Mouse (Mus musculus) limb, embryonic 13.5 days (tissue): ENCODE results near the gene Abhd6. TPM values are rescaled to one million over a fixed set of nuclear protein-coding genes. Genes with fewer than 3 reads are reported as not detected.
A peak's percentile ranks its signal among the peaks of the same experiment; 100 is the strongest.

ENCODE experiments used
- ATAC-seq: fragments of 200-750 bp; cut with Nextera tagmentation; 2 replicates; pipeline ENCODE4 v1.8.0; 2017; ENCODE audit warnings: low read depth, moderate number of reproducible peaks, moderate TSS enrichment; ENCODE audit not compliant: low FRiP score
- H3K27ac ChIP-seq: fragments of 300-500 bp; sonication (generic); 2 replicates; pipeline ENCODE4 v1.5.1; 2015; ENCODE audit warnings: inconsistent platforms, mild to moderate bottlenecking, moderate library complexity
- H3K27me3 ChIP-seq: fragments of 300-500 bp; sonication (generic); 2 replicates; pipeline ENCODE4 v1.6.1; 2015; ENCODE audit warnings: mild to moderate bottlenecking, inconsistent platforms
- H3K36me3 ChIP-seq: fragments of 300-500 bp; sonication (generic); 2 replicates; pipeline ENCODE4 v1.6.1; 2015; ENCODE audit warnings: inconsistent platforms, mild to moderate bottlenecking, moderate library complexity
- H3K4me1 ChIP-seq: fragments of 300-500 bp; sonication (generic); 2 replicates; pipeline ENCODE4 v1.6.1; 2015; ENCODE audit warnings: inconsistent platforms
- H3K4me2 ChIP-seq: fragments of 300-500 bp; sonication (generic); replicated peaks from 2 replicates; pipeline ENCODE4 v1.6.1; 2015; ENCODE audit warnings: inconsistent platforms, mild to moderate bottlenecking, moderate library complexity
- H3K4me3 ChIP-seq: fragments of 300-500 bp; sonication (generic); 2 replicates; pipeline ENCODE4 v1.5.1; 2015; ENCODE audit warnings: moderate library complexity, mild to moderate bottlenecking, inconsistent platforms
- H3K9ac ChIP-seq: fragments of 300-500 bp; sonication (generic); 2 replicates; pipeline ENCODE4 v1.6.1; 2015; ENCODE audit warnings: mild to moderate bottlenecking, inconsistent platforms
- H3K9me3 ChIP-seq: fragments of 300-500 bp; sonication (generic); 2 replicates; pipeline ENCODE4 v1.6.1; 2016; ENCODE audit warnings: inconsistent platforms
- WGBS: fragments of 180-500 bp; shearing (Covaris S2); methylation state at CpG from one replicate; pipeline ENCODE4 v1.1.7; 2015; 5-methylcytosine and 5-hydroxymethylcytosine counted together
- polyA plus RNA-seq: library from polyadenylated mRNA; unstranded; fragments of >200 nt; fragmentation: Nextera tagmentation; extraction: Ambion mirVana; gene quantifications from 2 replicates; pipeline ENCODE4 v1.2.1, GENCODE M21; 2015

The Abhd6 gene
- polyA plus RNA-seq, 1 experiment from 2014 or later: 19.8 TPM

DNA sequence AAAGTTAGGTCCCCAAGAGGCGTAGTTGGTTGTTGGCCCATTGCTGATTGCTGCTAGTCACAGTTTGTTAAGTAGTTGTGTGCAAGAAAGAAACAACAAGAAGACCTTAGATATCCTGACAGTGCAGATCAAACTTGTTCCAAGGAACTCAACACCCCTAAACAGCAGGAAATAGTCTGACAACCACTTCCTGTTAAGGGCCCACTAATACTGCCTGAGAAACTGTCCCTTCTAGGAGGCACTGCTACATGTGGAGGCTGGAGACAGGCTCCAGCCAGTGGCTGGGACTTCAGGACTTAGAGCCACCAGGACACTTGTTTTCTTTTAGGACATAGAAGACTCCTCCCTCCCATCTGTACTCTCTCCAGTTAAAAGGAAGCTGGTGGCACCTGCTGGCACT lies 25.2 kb upstream of the Abhd6 start:
- Histone ChIP-seq H3K4me1 (no peaks in the 10 kb centered on the region), H3K27ac (no peak overlapping the region), H3K4me3 (no peak overlapping the region), H3K9me3 (no peaks in the 10 kb centered on the region), H3K27me3 (no peaks in the 10 kb centered on the region), H3K36me3 (no peaks in the 10 kb centered on the region), H3K4me2 (no peak overlapping the region), H3K9ac (no peak overlapping the region)
- WGBS: 90% methylated on average over 1 of the region's 1 CpGs
- no peak for ATAC-seq

DNA sequence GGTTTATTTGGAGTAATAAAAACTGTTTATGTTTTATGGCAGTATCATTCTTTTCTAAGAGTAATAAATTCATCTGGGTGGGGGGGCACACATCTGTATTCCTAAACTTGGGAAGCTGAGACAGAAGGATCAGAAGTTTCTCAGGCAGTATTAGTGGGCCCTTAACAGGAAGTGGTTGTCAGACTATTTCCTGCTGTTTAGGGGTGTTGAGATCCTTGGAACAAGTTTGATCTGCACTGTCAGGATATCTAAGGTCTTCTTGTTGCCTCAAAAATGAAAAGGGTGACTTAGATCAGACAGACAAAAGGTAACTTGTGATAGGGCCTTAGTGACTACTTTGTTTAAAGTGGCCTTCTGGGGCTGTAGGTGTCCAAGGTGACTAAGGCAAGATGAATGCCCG lies 24.5 kb upstream of the Abhd6 start:
- no peak overlapping the region for H3K27ac ChIP-seq
- no peak overlapping the region for H3K9ac ChIP-seq
- no peaks in the 10 kb centered on the region for H3K4me1 ChIP-seq
- no peaks in the 10 kb centered on the region for H3K36me3 ChIP-seq
- WGBS: 94% methylated on average over 1 of the region's 1 CpGs
- no peak for ATAC-seq
- H3K9me3 ChIP-seq: no peaks in the 10 kb centered on the region
- no peak overlapping the region for H3K4me2 ChIP-seq
- H3K27me3 ChIP-seq: no peaks in the 10 kb centered on the region
- no peak overlapping the region for H3K4me3 ChIP-seq

DNA sequence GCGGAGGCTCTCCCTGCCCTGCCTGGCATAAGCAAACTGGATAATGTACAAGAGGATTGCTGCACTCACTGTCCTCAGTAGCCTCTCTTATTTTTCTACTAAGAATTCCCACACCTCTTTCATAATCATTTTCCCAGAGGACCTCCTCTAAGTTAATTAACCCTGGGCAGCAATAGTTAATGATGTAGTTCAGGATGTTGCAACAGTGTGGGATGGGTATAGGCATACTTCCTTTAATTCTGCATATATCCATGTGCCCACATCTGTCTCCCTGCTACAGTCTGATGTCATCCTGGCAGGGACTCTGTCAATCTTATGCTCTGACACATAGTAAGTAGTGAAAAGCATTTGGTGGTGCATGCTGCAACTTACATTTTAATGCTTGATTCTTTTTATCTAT lies 21.5 kb upstream of the Abhd6 start:
- H3K4me1 ChIP-seq: no peaks in the 10 kb centered on the region
- H3K9me3 ChIP-seq: no peaks in the 10 kb centered on the region
- H3K9ac ChIP-seq: no peak overlapping the region
- H3K27ac ChIP-seq: no peak overlapping the region
- H3K27me3 ChIP-seq: no peaks in the 10 kb centered on the region
- no peak overlapping the region for H3K4me2 ChIP-seq
- ATAC-seq: no peak
- H3K4me3 ChIP-seq: no peak overlapping the region
- H3K36me3 ChIP-seq: no peaks in the 10 kb centered on the region
- WGBS: 88% methylated on average over 1 of the region's 1 CpGs

DNA sequence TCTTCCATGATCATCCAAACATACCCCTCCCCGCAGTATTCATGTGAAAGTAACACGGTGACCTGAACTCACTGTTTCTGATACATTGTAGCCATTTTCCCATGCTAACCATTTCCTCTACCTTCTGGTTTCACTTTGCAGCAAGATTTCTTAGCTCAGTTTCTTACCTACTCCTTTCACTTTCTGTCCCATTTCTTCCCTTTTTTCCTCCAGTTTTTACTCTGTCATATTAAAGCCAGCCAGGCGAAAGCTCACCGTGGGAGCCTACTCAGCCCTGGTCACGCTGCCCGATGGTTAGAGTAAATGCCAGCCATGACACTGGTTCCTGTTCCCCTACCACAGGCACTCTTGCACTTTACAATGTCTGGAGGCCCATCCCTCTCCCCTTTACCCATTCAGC lies 15.8 kb upstream of the Abhd6 start:
- Histone ChIP-seq H3K36me3 (no peaks in the 10 kb centered on the region), H3K9ac (no peak overlapping the region), H3K4me2 (no peak overlapping the region), H3K27ac (no peak overlapping the region), H3K4me3 (no peak overlapping the region), H3K4me1 (peaks cover under 1% of the 10 kb centered on the region; the same call in 1 of the 2 replicates), H3K9me3 (no peaks in the 10 kb centered on the region), H3K27me3 (no peaks in the 10 kb centered on the region)
- no peak for ATAC-seq
- 94% methylated on average over 6 of the region's 6 CpGs for WGBS

DNA sequence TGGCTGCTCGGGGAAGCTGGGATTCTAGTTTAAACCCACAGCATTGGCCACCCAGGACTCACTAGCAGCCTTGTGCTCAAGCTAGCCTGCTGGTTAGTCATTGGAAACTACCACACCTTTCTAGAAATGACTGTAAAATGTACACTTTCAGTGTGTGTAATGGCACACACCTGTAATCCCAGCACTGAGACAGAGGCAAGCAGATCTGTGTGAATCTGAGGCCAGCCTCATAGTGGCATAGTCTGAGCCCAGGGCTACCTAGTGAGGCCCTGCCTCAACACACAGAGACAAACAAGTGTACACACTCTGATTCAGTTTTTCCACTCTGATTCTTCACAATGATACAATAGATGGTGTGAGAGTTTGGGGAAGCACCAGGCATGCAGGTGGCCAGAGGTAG lies 13.3 kb upstream of the Abhd6 start:
- no peaks in the 10 kb centered on the region for H3K9me3 ChIP-seq
- peaks cover 13% of the 10 kb centered on the region; the same call in 1 of the 2 replicates for H3K27me3 ChIP-seq
- WGBS: 74% methylated on average over 1 of the region's 1 CpGs
- no peak overlapping the region for H3K9ac ChIP-seq
- peaks cover 7% of the 10 kb centered on the region; the same call in 1 of the 2 replicates for H3K4me1 ChIP-seq
- H3K4me3 ChIP-seq: no peak overlapping the region
- H3K27ac ChIP-seq: no peak overlapping the region
- no peak for ATAC-seq
- no peak overlapping the region for H3K4me2 ChIP-seq
- H3K36me3 ChIP-seq: no peaks in the 10 kb centered on the region

DNA sequence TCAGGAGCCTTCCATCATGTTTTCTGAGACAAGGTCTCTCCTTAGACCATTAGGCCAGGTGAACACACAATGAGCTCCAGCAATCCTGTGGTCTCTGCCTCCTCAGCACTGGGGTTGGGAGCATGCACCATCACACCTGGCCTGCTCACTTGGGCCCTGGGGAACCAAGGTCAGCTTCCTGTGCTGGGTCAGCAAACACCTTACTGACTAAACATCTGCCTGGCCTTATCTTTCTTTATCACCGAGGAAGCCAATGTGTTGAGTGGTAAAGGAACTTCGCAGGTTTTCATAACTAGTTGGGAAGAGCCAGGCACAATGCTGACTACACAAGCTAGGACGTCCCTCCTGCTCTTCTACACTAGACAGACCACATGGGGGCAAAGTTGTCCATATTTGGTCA lies 12.7 kb upstream of the Abhd6 start:
- WGBS: 78% methylated on average over 3 of the region's 3 CpGs
- H3K4me1 ChIP-seq: peaks cover 7% of the 10 kb centered on the region; the same call in 1 of the 2 replicates

DNA sequence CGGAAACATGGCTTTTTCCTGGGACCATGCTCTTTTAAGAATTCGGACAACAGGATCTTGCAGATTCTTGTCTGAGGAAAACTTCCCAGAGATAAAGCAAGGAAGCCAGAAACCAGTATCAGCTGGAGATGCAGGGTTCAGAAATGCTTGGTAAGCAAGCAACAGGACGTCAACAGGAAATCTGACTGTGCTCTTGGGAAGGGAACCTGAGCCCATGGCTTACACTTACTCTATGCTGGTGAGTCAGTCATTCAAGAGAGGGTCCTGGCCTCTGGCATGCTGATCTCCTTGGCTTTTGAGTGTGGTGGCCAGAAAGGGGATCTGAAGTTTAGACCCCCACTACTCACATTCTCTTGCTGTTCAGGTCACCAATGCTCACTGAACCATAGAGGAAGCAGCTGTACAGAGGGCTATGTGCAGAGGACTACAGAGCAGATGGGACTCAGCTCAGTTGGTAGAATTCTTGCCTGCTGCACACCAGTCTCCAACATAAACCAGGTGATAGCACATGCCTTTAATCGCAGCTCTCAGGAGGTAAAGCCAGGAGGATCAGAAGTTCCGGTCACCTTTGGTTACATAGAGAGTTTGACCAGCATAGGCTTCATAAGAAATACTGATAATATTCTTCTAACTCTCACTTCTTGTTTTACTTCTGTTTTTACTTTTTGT lies 11.5 kb upstream of the Abhd6 start:
- no peak overlapping the region for H3K27ac ChIP-seq
- H3K4me3 ChIP-seq: no peak overlapping the region
- 74% methylated on average over 5 of the region's 5 CpGs for WGBS
- ATAC-seq: no peak
- H3K4me1 ChIP-seq: peaks cover 7% of the 10 kb centered on the region; the same call in 1 of the 2 replicates
- H3K9me3 ChIP-seq: no peaks in the 10 kb centered on the region
- H3K36me3 ChIP-seq: no peaks in the 10 kb centered on the region
- no peak overlapping the region for H3K9ac ChIP-seq
- peaks cover 24% of the 10 kb centered on the region; the same call in 1 of the 2 replicates for H3K27me3 ChIP-seq
- no peak overlapping the region for H3K4me2 ChIP-seq

More for the DNA sequence above, 12.7 kb upstream of the Abhd6 start:
- Histone ChIP-seq H3K27ac (no peak overlapping the region), H3K36me3 (no peaks in the 10 kb centered on the region), H3K4me3 (no peak overlapping the region), H3K27me3 (peaks cover 17% of the 10 kb centered on the region; the same call in 1 of the 2 replicates), H3K4me2 (no peak overlapping the region), H3K9me3 (no peaks in the 10 kb centered on the region), H3K9ac (no peak overlapping the region)
- ATAC-seq: no peak

DNA sequence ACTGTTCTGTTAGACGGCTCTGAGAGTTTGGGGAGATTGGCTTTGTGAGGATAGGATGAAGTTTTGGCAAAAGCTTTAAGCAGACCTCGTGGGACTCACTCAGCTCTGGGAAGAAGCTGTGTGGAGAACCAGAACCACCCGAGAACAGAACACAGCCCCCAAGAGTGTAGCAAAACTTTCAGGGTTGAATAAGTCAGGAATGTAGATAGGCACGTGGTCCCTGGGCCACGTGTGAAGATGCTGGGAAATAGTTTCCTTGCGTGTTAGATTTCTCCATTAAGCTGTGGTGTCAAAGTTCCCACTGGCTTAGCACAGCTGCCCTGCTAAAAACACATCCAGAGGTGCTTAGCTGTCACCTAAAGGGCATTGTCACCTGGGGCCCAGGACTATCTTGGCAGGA lies 10.5 kb upstream of the Abhd6 start:
- H3K4me3 ChIP-seq: no peak overlapping the region
- H3K36me3 ChIP-seq: no peaks in the 10 kb centered on the region
- peaks cover 24% of the 10 kb centered on the region; the same call in 1 of the 2 replicates for H3K27me3 ChIP-seq
- no peak for ATAC-seq
- H3K27ac ChIP-seq: no peak overlapping the region
- no peak overlapping the region for H3K4me2 ChIP-seq
- 41% methylated on average over 6 of the region's 6 CpGs for WGBS
- peaks cover 7% of the 10 kb centered on the region; the same call in 1 of the 2 replicates for H3K4me1 ChIP-seq
- no peaks in the 10 kb centered on the region for H3K9me3 ChIP-seq
- H3K9ac ChIP-seq: no peak overlapping the region

DNA sequence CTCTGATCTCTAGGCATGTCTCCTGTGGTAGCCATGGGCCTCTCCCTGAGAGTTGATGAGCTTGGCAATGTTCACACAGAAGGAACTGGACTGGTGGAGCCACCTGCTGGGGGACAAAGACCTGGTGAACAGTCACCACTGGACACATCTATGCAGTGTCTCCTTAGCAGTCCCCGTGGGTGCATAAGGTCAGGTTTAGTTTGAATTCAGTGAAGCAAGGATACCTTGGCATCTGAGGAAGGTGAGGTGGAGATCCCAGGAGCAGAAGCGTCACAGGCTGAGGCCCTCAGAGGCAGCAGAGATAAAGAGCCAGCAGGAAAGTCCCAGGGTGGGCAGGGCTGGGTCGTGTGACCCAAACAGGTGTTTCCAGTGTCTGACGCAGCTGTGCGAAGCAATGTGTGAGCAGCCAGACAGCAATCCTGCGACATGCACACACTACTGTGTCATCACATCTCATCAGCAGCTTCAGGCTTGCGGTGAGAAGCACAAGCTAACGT lies 8.4 kb upstream of the Abhd6 start, which contains the start of gene Dnase1l3:
Gene Dnase1l3 (minus strand): TSS at position 303 of the 497 bp plus-strand sequence.
- H3K4me3 ChIP-seq: no peak within 1 kb of the TSS
- no peaks in the 10 kb centered on the region for H3K36me3 ChIP-seq
- no peak within 1 kb of the TSS for H3K27ac ChIP-seq
- no peak within 1 kb of the TSS for H3K9ac ChIP-seq
- H3K9me3 ChIP-seq: no peaks in the 10 kb centered on the region
- WGBS: 69% methylated on average over 8 of the region's 8 CpGs
- H3K4me2 ChIP-seq: no peak within 1 kb of the TSS
- H3K27me3 ChIP-seq: peaks cover 39% of the 10 kb centered on the region
- H3K4me1 ChIP-seq: peaks cover 7% of the 10 kb centered on the region; the same call in 1 of the 2 replicates
- 0 out of 2 replicates have a peak, but pooled peaks have one; percentile 44 for ATAC-seq

DNA sequence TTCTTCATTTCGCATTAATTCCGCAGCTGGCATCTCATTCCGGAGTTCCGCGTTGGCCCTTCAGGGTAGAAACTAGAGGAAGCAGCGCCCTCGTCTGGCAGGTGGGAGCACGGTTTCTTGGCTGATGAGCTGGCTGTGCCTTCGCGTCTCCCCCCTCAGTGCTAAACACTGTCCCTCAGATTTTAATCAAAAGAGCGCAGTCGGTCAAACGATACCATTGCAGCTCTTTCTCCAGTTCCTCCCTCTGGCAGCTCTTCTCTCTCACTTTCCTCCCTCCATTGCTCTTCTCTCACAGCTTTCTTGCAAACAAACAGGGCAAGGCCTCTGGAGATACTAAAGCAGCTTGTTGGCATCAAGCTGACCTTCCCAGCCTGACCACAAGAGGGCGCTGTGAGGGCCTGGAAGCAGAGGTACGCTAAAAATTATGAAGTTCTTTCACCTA lies 5.4 kb upstream of the Abhd6 start:
- no peak overlapping the region for H3K9ac ChIP-seq
- no peaks in the 10 kb centered on the region for H3K36me3 ChIP-seq
- H3K4me1 ChIP-seq: peaks cover 7% of the 10 kb centered on the region
- no peaks in the 10 kb centered on the region for H3K9me3 ChIP-seq
- no peak for ATAC-seq
- peaks cover 65% of the 10 kb centered on the region for H3K27me3 ChIP-seq
- no peak overlapping the region for H3K27ac ChIP-seq
- H3K4me3 ChIP-seq: no peak overlapping the region
- H3K4me2 ChIP-seq: peak overlapping the region; percentile 52
- WGBS: 2% methylated on average over 15 of the region's 15 CpGs

DNA sequence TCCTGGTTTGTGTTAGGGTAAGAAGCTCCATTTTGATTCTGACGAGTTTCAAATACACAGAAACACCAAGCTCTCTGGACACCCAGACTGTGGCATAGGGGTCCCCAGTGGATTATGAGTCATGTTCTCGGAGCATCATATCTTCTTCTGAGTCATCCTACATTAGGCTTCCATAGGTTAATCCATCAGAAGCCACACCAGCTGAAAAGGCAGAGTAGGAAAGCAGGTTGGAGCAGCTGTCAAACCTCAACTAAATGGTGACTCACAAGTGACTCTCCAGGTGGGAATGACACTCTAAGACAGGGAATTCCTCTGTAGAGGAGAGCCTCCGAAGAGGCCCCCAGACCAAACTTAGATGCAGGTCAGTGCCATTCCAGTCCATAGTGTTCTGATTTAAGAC lies 3.7 kb upstream of the Abhd6 start:
- no peak overlapping the region for H3K4me2 ChIP-seq
- no peak overlapping the region for H3K27ac ChIP-seq
- ATAC-seq: no peak
- no peak overlapping the region for H3K4me3 ChIP-seq
- H3K27me3 ChIP-seq: peaks cover 60% of the 10 kb centered on the region
- H3K4me1 ChIP-seq: peaks cover 15% of the 10 kb centered on the region
- no peaks in the 10 kb centered on the region for H3K9me3 ChIP-seq
- WGBS: 73% methylated on average over 3 of the region's 3 CpGs
- H3K9ac ChIP-seq: no peak overlapping the region
- no peaks in the 10 kb centered on the region for H3K36me3 ChIP-seq

DNA sequence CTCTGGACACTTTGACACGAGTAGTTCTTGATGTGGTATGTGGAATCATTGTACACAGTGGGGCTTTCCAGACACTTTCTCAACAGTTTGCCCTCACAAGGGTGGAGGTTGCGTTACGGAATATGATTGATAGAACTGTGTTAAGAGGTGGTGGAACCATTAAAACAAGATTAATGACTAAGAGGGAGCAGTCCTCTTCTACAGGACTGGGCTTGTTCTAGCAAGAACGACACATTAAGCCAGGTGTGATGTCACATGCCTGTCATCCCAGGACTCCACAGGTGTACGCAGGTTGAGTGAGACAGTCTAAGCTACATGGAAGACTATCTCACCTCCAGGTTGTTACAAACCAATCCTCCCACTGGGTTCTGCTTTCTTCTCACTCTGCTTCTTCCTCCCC lies 3.3 kb upstream of the Abhd6 start:
- H3K9me3 ChIP-seq: no peaks in the 10 kb centered on the region
- 76% methylated on average over 5 of the region's 5 CpGs for WGBS
- no peak overlapping the region for H3K4me3 ChIP-seq
- no peak for ATAC-seq
- H3K27me3 ChIP-seq: peaks cover 64% of the 10 kb centered on the region
- H3K36me3 ChIP-seq: no peaks in the 10 kb centered on the region
- peaks cover 19% of the 10 kb centered on the region for H3K4me1 ChIP-seq
- no peak overlapping the region for H3K9ac ChIP-seq
- H3K27ac ChIP-seq: no peak overlapping the region
- no peak overlapping the region for H3K4me2 ChIP-seq

DNA sequence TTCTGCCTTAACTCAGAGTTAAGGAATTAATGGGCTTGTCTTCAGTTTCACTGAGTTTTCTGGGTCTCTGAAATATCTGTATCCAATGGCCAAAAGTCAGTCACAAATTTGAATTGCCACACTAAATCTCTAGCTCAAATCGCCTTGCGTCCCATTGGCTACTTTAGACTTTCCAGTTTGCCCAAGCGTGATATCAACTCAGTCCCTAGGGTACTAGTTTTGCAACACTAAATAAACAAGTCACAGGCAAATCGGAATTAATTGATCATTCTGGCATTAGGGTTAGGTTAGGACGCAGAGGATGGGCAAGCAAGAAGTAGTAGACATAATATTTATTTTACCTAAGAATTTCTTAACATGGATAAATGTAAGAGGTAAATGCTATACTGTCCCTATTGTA lies 2.5 kb upstream of the Abhd6 start:
- no peak overlapping the region for H3K9ac ChIP-seq
- no peak overlapping the region for H3K27ac ChIP-seq
- ATAC-seq: no peak
- 85% methylated on average over 5 of the region's 5 CpGs for WGBS
- peaks cover 21% of the 10 kb centered on the region for H3K4me1 ChIP-seq
- no peaks in the 10 kb centered on the region for H3K9me3 ChIP-seq
- peaks cover 65% of the 10 kb centered on the region for H3K27me3 ChIP-seq
- H3K4me2 ChIP-seq: no peak overlapping the region
- H3K4me3 ChIP-seq: no peak overlapping the region
- no peaks in the 10 kb centered on the region for H3K36me3 ChIP-seq
